Mouse (Mus musculus) embryonic fibroblast, embryonic 13.5 days (primary cell): ENCODE measurements around the gene 1810037I17Rik.

Experiments
- CTCF ChIP-seq: IDR thresholded peaks from 2 replicates; pipeline ENCODE4 v1.5.1; 2011; ENCODE audit warnings: mild to moderate bottlenecking, control low read depth, low read length, moderate library complexity, borderline replicate concordance; ENCODE audit not compliant: insufficient read depth
- POLR2A ChIP-seq: IDR thresholded peaks from 2 replicates; pipeline ENCODE4 v1.6.1; 2011; ENCODE audit warnings: low read depth, mild to moderate bottlenecking, control low read depth, low read length, moderate library complexity

DNA sequence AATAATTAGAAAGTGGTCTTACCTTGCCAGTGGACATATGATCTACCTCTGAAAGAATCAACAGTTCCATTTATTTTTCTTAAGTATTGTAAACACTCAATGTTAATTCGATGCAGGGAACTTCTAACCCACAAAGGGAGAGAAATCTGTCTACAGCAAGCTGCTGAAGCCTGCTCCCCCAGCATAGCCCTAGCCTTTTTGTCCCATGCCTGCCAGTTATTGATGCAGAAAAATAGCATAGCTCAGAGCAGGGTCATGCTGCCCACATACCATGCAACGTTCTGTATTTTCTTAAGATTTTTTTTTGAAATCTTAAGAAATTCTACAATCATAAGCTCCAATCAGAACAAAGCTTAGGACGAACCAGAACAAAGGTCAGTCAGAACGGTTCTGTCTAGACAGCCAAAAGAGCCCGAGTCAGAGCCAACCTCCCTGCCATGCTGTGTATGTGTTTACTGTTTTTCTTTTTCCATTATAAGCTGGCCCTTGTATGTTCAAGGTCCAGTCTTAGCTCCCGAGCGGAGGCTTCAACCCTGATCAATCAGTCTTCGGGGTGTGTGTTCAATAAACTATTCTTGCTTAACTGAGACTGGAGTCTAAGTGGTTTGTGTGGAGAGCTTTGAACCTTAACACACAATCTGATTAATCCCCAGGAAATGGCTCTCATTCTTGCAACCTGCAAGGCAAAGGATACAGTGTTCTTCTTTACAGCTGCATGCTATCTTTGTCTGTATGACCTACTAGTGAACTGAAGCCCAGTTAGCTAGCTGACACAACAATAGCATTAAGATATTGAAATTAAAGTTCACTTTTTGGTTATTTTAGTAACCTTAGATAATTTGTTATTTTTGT, 2.1 kb upstream of the 1810037I17Rik start:
- no peak for TF ChIP-seq POLR2A
- no peak for TF ChIP-seq CTCF
